Mouse (Mus musculus) megakaryocyte, embryonic 14.5 days (primary cell): Measurements from ENCODE around the gene Arl6ip1. TPM values are rescaled to one million over a fixed set of nuclear protein-coding genes. Genes with fewer than 3 reads are reported as not detected.
"Not testable (repeated sequence)": the region's sequence is repeated elsewhere in the genome, so short reads cannot be mapped to it uniquely, and the experiment has no call there.

Experiments used
- H3K27me3 ChIP-seq: replicated peaks from 2 replicates; pipeline ENCODE3; 2012; ENCODE audit warnings: inconsistent platforms
- H3K36me3 ChIP-seq: replicated peaks from 2 replicates; pipeline ENCODE3; 2012; ENCODE audit warnings: low read length, inconsistent platforms, mixed read lengths
- H3K4me1 ChIP-seq: 2 replicates; pipeline ENCODE4 v1.6.1; 2012; ENCODE audit warnings: inconsistent platforms
- H3K4me3 ChIP-seq: replicated peaks from 2 replicates; pipeline ENCODE3; 2012; ENCODE audit warnings: moderate library complexity, mild to moderate bottlenecking, inconsistent platforms
- H3K9me3 ChIP-seq: 2 replicates; pipeline ENCODE4 v1.6.1; 2012; ENCODE audit warnings: inconsistent platforms
- FLI1 ChIP-seq: IDR thresholded peaks from 2 replicates; pipeline ENCODE4 v1.6.1; 2012; ENCODE audit warnings: low read length, inconsistent platforms, mixed read lengths
- GATA1 ChIP-seq: IDR thresholded peaks from 3 replicates; pipeline ENCODE4 v1.6.1; 2012; ENCODE audit warnings: mixed read lengths, low read length, inconsistent platforms, borderline replicate concordance
- polyA plus RNA-seq: library from polyadenylated mRNA; stranded (reverse); fragments of >175 nt; gene quantifications from 2 replicates; pipeline ENCODE4 v1.2.3, GENCODE M21; 2012; ENCODE audit warnings: low replicate concordance; ENCODE audit not compliant: insufficient read depth

Arl6ip1 gene
- polyA plus RNA-seq = 8.6 and 11.6 TPM in 2 replicates

DNA sequence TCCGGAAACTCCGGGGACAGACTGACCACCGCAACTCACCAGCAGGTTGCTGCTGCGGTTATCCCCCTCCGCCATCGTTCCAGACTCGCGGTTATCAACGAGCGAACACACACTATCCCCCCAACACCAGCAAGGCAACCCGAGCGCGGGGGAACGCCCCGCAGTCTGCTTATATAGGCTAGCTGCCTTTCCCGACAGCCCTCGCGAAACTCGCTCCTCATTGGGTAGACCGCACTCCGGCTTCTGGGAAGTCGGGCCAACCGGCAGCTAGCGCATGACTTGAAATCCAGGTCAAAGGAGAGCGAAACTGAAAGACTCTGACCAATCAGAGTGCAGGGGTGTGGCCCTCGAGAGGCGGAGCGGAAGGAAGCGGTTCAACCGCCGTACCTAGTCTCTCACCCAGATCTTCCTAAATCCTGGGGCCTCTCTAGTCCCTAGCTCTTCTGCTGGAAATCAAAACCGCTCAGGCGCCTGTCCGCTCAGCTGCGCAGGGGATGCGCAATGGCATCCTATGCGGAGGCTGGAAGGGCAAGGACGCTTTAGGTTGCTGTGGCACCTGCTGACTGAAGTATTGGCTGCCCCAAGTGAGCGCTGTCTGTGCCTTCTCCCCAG lies at the start of gene Arl6ip1:
TSS of gene Arl6ip1 (minus strand) at position 233 of the 612 bp plus-strand sequence.
- Histone ChIP-seq H3K27me3 (no peaks in the 10 kb centered on the region), H3K9me3 (no peaks in the 10 kb centered on the region), H3K4me1 (peaks cover 30% of the 10 kb centered on the region), H3K4me3 (peak within 1 kb of the TSS; percentile 98), H3K36me3 (peaks cover 28% of the 10 kb centered on the region)
- TF ChIP-seq GATA1 (no peak), FLI1 (peak; percentile 30; the same call in 1 of the 2 replicates)

DNA sequence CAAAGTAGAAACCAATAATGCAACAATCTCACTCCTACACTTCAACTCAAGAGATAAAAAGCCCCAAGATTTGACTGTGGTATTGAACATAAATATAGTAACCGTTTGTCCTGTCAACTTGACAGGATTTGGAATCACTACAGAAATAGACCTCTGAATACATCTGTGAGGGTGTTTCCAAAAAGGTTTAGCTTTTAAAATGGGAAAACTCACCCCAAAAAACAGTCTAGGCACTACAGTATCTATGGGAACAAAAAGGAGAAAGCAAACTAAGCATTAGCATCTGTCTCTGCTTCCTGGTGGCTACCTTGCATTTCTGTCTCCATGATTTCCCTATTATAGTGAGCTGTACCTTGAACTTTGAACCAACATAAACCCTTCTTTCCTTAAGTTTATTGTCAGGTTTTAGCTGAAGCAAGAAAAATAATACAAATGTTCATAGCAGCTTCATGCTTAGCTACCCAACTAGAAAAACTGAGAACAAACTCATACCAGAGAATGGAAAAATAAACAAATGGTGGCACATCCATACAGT lies 46.4 kb upstream of the Arl6ip1 start:
- TF ChIP-seq GATA1 (no peak), FLI1 (no peak)
- peaks cover 97% of the 10 kb centered on the region for H3K36me3 ChIP-seq
- no peaks in the 10 kb centered on the region for H3K27me3 ChIP-seq
- H3K9me3 ChIP-seq = no peaks in the 10 kb centered on the region
- H3K4me3 ChIP-seq = no peak overlapping the region
- H3K4me1 ChIP-seq = peaks cover 27% of the 10 kb centered on the region

DNA sequence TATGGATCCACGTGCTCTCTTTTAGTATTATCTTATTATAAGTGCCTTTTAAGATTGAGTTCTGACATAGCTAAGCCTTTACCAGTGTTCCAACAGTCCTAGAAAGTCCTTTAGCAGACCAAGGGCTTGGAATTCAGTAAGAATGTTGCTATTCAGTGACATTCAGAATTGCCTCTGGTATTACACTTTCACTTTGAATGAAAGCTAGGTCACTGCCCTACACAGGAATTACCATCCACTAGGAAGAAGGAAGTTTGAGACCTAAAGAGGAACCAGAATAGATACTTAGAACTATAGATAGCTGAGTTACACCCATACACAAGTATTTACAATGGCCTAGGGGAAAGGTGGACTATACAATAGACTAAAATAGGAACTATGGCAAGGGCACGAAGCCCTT lies 40.7 kb upstream of the Arl6ip1 start:
- not testable (repeated sequence) for H3K27me3 ChIP-seq, H3K4me3 ChIP-seq, H3K9me3 ChIP-seq
- peaks cover 25% of the 10 kb centered on the region for H3K4me1 ChIP-seq
- peaks cover 93% of the 10 kb centered on the region for H3K36me3 ChIP-seq

DNA sequence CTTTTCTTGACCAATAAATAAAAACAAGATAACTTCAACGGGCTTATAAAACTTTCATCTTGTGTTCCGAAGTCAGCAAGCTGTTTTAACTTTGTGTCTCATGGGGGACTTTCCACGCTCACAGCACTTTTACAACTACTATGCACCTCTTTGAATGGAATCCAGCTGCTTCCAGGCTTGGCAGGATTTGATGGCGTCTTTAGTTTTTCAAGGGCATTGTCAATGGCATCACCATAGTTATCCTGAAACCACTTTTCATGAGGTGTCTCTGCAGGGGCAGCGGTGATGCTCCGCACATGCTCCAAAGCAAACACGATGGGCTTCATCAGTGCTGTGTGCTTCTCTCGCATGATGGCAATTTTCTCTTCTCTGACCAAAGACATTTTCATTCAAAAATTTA lies 33.5 kb upstream of the Arl6ip1 start:
- Histone ChIP-seq H3K27me3 (no peaks in the 10 kb centered on the region), H3K9me3 (no peaks in the 10 kb centered on the region), H3K36me3 (peaks cover 93% of the 10 kb centered on the region), H3K4me3 (no peak overlapping the region), H3K4me1 (no peaks in the 10 kb centered on the region)
- TF ChIP-seq GATA1 = no peak
- TF ChIP-seq FLI1 = no peak

DNA sequence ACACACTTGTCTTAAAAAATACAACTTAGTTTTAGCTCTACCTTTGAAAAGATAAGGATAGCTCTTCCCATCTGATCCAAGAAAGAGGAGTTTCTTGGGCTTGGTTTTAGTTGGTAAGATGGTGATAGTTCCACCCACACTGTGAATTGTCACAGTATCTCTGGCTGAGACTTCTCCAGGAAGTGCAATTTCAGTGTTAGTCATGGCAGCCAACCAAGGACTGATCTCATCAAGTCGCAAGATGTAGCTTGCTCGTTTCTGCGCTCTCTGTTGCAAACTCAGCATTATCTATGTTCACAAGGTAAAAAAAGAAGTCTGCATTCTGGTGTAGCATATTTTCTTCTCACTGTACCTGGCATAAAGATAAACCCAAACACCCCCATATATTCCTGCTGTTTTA lies 30.7 kb upstream of the Arl6ip1 start:
- no peaks in the 10 kb centered on the region for H3K9me3 ChIP-seq
- H3K4me1 ChIP-seq = no peaks in the 10 kb centered on the region
- peaks cover 92% of the 10 kb centered on the region for H3K36me3 ChIP-seq
- TF ChIP-seq GATA1 = no peak
- no peaks in the 10 kb centered on the region for H3K27me3 ChIP-seq
- no peak overlapping the region for H3K4me3 ChIP-seq

DNA sequence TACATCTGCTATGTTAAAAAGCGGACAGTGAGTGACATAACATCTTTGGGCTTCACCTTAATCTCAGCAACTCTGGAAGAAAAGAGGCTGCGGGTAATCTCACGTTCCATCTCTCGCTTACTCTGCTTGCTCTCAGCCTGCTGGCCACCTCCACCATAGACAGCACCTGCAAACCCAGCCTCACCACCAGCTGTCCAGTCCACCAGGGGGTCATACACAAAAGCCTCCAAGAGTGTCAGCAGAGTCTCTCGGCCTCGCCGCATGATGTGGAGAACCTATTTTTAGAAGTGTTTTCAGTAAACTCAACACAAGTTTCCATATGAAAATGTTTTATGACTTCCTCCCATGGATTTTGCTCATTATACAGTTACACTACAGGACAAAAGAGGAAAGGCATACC lies 27.0 kb upstream of the Arl6ip1 start:
- no peaks in the 10 kb centered on the region for H3K27me3 ChIP-seq
- peaks cover 98% of the 10 kb centered on the region for H3K36me3 ChIP-seq
- no peak overlapping the region for H3K4me3 ChIP-seq
- no peaks in the 10 kb centered on the region for H3K9me3 ChIP-seq
- no peak for TF ChIP-seq GATA1
- H3K4me1 ChIP-seq = peaks cover 6% of the 10 kb centered on the region

DNA sequence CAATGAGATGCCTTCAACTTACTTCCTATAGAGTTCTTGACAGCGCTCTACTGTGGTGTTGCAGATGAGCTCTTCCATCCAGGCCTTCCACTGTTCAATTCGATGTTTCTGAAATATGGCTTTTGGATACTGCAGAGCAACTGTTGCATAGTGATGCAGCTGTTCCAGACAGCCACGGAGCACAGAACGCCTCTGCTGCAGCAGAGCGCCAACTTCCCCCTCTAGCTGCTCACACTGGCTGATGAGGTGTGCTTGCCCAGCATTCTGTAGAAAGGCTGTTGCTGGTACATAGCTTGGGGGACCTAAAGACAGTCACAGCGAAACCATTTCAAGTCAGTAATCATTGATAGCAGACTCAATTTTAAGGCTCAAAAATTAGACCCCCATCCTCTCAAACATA lies 24.7 kb upstream of the Arl6ip1 start:
- no peak for TF ChIP-seq FLI1
- no peak for TF ChIP-seq GATA1
- Histone ChIP-seq H3K4me1 (peaks cover 6% of the 10 kb centered on the region), H3K36me3 (peaks cover 97% of the 10 kb centered on the region), H3K4me3 (no peak overlapping the region), H3K27me3 (no peaks in the 10 kb centered on the region), H3K9me3 (no peaks in the 10 kb centered on the region)

DNA sequence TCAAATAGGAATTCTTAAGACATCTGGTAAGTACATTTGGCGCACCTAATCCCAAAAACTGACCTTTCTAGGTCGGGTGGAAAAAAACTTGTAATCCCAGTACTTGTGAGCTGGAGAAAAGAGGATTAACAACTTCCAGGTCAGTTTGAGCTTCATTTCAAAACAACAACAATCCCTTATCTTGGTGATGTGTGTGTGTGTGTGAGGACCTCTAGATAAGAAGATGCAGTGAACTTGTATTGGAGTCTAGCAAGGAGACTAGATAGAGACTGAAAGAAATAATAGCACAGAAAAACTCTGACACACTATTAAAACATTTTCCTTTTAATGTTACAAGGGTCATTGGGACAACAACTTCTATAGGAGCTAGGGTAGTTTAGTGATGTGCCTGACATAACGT lies 14.1 kb upstream of the Arl6ip1 start:
- TF ChIP-seq GATA1 = no peak
- no peak for TF ChIP-seq FLI1
- Histone ChIP-seq H3K9me3 (no peaks in the 10 kb centered on the region), H3K4me3 (no peak overlapping the region), H3K36me3 (peaks cover 98% of the 10 kb centered on the region), H3K27me3 (no peaks in the 10 kb centered on the region), H3K4me1 (no peaks in the 10 kb centered on the region)

DNA sequence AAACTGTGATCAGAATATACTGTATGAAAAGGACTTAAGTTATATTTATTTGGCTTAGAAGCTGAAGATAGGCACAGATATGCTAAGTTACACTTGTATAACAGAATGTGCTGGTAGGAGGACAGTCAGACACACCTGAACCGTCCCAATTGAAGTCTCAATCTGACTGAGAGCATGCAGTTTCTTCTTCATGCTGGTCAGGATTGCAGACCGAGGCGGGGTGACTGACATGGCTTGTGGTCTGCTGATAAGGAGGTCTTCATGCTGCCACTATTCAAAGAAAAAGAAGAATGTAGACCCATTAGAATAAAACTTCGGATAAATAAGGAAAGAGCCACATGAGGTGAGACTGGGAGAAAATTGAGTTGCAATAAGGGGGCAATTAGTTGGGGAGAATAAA lies 13.7 kb upstream of the Arl6ip1 start:
- H3K27me3 ChIP-seq = no peaks in the 10 kb centered on the region
- no peaks in the 10 kb centered on the region for H3K9me3 ChIP-seq
- H3K4me3 ChIP-seq = no peak overlapping the region
- TF ChIP-seq GATA1 (no peak), FLI1 (no peak)
- H3K36me3 ChIP-seq = peaks cover 97% of the 10 kb centered on the region
- no peaks in the 10 kb centered on the region for H3K4me1 ChIP-seq

DNA sequence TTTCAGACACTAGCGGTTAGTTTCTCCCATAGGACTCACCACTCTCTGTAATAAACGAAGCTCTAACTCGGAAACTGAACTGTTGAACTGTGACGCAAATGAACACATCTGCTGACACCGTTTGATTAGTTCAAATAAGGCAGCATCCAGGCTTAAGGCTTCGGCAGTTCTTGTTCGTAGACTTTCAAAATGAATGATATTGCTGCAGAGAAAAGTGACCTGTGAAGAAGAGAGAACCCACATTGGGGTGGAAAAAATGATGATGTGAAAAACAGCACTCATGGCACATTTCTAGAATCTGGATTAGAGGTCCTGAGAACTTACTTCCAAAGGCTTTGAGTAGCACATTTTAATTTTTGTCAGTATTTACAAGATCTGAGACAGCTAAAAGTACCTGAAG lies 11.8 kb upstream of the Arl6ip1 start:
- TF ChIP-seq FLI1 = no peak
- no peak for TF ChIP-seq GATA1
- Histone ChIP-seq H3K9me3 (no peaks in the 10 kb centered on the region), H3K36me3 (peaks cover 97% of the 10 kb centered on the region), H3K4me1 (no peaks in the 10 kb centered on the region), H3K27me3 (no peaks in the 10 kb centered on the region), H3K4me3 (no peak overlapping the region)

DNA sequence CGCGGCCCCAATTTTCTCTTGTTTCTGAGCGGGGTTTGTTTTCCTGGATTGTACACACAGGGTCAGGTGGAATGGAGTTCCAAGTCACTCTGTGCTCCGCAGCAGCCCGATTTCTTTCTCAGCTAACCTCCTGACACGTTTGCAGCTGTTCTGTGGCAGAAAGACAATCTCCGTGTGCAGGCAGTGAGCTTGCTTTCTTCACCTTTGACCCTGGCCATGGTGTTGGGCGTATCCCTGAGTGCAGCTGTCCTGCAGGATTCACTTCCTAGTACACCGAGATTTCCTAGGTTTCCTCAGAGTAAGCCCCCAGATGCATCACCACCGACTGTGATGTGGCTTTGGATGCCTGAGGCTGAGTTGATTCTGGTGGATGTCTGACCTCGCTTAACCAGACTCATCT lies 5.7 kb upstream of the Arl6ip1 start:
- TF ChIP-seq GATA1 (no peak), FLI1 (no peak)
- Histone ChIP-seq H3K36me3 (peaks cover 58% of the 10 kb centered on the region), H3K4me1 (peaks cover 5% of the 10 kb centered on the region), H3K4me3 (no peak overlapping the region), H3K27me3 (no peaks in the 10 kb centered on the region), H3K9me3 (no peaks in the 10 kb centered on the region)
